Mouse (Mus musculus) hindbrain, embryonic 16.5 days (tissue): ENCODE measurements around the gene Agbl4. TPM values are rescaled to one million over a fixed set of nuclear protein-coding genes. Genes with fewer than 3 reads are reported as not detected.
"Not testable (repeated sequence)": the region's sequence is repeated elsewhere in the genome, so short reads cannot be mapped to it uniquely, and the experiment has no call there.

Source experiments
- ATAC-seq: fragments of 200-750 bp; cut with Nextera tagmentation; 2 replicates; pipeline ENCODE4 v1.8.0; 2017; ENCODE audit warnings: moderate TSS enrichment, moderate library complexity
- H3K27ac ChIP-seq: fragments of 300-500 bp; sonication (generic); 2 replicates; pipeline ENCODE4 v1.5.1; 2014; ENCODE audit warnings: low read depth, mild to moderate bottlenecking, control low read depth, low read length, moderate library complexity
- H3K27me3 ChIP-seq: fragments of 300-500 bp; sonication (generic); replicated peaks from 2 replicates; pipeline ENCODE4 v1.6.1; 2014; ENCODE audit warnings: low read length; ENCODE audit not compliant: control insufficient read depth, insufficient read depth
- H3K36me3 ChIP-seq: fragments of 300-500 bp; sonication (generic); 2 replicates; pipeline ENCODE4 v1.6.1; 2014; ENCODE audit warnings: mild to moderate bottlenecking, low read length, moderate library complexity, mixed read lengths; ENCODE audit not compliant: control insufficient read depth, insufficient read depth
- H3K4me1 ChIP-seq: fragments of 300-500 bp; sonication (generic); 2 replicates; pipeline ENCODE4 v1.6.1; 2014; ENCODE audit warnings: low read depth, low read length; ENCODE audit not compliant: control insufficient read depth, insufficient read depth
- H3K4me2 ChIP-seq: fragments of 300-500 bp; sonication (generic); 2 replicates; pipeline ENCODE4 v1.6.1; 2014; ENCODE audit warnings: mild to moderate bottlenecking, low read length, control low read depth, moderate library complexity
- H3K4me3 ChIP-seq: fragments of 300-500 bp; sonication (generic); 2 replicates; pipeline ENCODE4 v1.5.1; 2014; ENCODE audit warnings: mild to moderate bottlenecking, low read length, control low read depth, moderate library complexity
- H3K9ac ChIP-seq: fragments of 300-500 bp; sonication (generic); 2 replicates; pipeline ENCODE4 v1.6.1; 2014; ENCODE audit warnings: low read depth, mild to moderate bottlenecking, control low read depth, low read length, moderate library complexity
- H3K9me3 ChIP-seq: fragments of 300-500 bp; sonication (generic); 2 replicates; pipeline ENCODE4 v1.6.1; 2014; ENCODE audit warnings: mild to moderate bottlenecking, low read length, moderate library complexity; ENCODE audit not compliant: control insufficient read depth
- WGBS: fragments of 180-500 bp; shearing (Covaris S2); extraction: QIAGEN DNeasy Blood & Tissue Kit; methylation state at CpG from one replicate; pipeline ENCODE4 v1.1.7; 2014; 5-methylcytosine and 5-hydroxymethylcytosine counted together
- polyA plus RNA-seq: library from polyadenylated mRNA; unstranded; fragments of >200 nt; fragmentation: Nextera tagmentation; extraction: Ambion mirVana; gene quantifications from 2 replicates; pipeline ENCODE4 v1.2.1, GENCODE M21; 2015

Gene Agbl4
- polyA plus RNA-seq, 1 experiment from 2014 or later, result 4.8 TPM

GRCm38 (mm10) chr4:111200100-111200499, 802.6 kb downstream of the Agbl4 start:
- Histone ChIP-seq H3K27ac (no peak overlapping the region), H3K4me3 (no peak overlapping the region), H3K27me3 (no peaks in the 10 kb centered on the region), H3K4me1 (no peaks in the 10 kb centered on the region), H3K4me2 (no peak overlapping the region), H3K9ac (no peak overlapping the region), H3K36me3 (no peaks in the 10 kb centered on the region), H3K9me3 (no peaks in the 10 kb centered on the region)
- WGBS, result 65% methylated on average over 2 of the region's 2 CpGs
- ATAC-seq, result peak; percentile 40; the same call in 1 of the 2 replicates

GRCm38 (mm10) chr4:111215191-111215762, 817.8 kb downstream of the Agbl4 start:
- WGBS, result 82% methylated on average over 3 of the region's 3 CpGs
- H3K27ac ChIP-seq, result no peak overlapping the region
- no peaks in the 10 kb centered on the region for H3K36me3 ChIP-seq
- no peak overlapping the region for H3K9ac ChIP-seq
- no peaks in the 10 kb centered on the region for H3K27me3 ChIP-seq
- no peak overlapping the region for H3K4me2 ChIP-seq
- no peak overlapping the region for H3K4me3 ChIP-seq
- H3K4me1 ChIP-seq, result no peaks in the 10 kb centered on the region
- H3K9me3 ChIP-seq, result no peaks in the 10 kb centered on the region
- ATAC-seq, result no peak

GRCm38 (mm10) chr4:111219030-111219429, 821.6 kb downstream of the Agbl4 start:
- H3K27ac ChIP-seq, H3K27me3 ChIP-seq, H3K9ac ChIP-seq, H3K9me3 ChIP-seq, H3K36me3 ChIP-seq, H3K4me3 ChIP-seq, ATAC-seq, H3K4me1 ChIP-seq, H3K4me2 ChIP-seq: not testable (repeated sequence)
- WGBS, result 80% methylated on average over 1 of the region's 1 CpGs

- not testable (repeated sequence) for H3K4me1 ChIP-seq, H3K36me3 ChIP-seq, H3K4me2 ChIP-seq, H3K27me3 ChIP-seq, H3K9me3 ChIP-seq, H3K27ac ChIP-seq, ATAC-seq, H3K4me3 ChIP-seq, H3K9ac ChIP-seq
- 94% methylated on average over 9 of the region's 9 CpGs for WGBS
Measured at GRCm38 (mm10) chr4:111219543-111219942, 822.1 kb downstream of the Agbl4 start.

GRCm38 (mm10) chr4:111233849-111234248, 836.4 kb downstream of the Agbl4 start:
- WGBS, result 63% methylated on average over 1 of the region's 1 CpGs

GRCm38 (mm10) chr4:111251917-111252316, 854.5 kb downstream of the Agbl4 start:
- ATAC-seq, result peak; percentile 60
- Histone ChIP-seq H3K4me3 (no peak overlapping the region), H3K9me3 (no peaks in the 10 kb centered on the region), H3K36me3 (no peaks in the 10 kb centered on the region), H3K9ac (no peak overlapping the region), H3K4me1 (no peaks in the 10 kb centered on the region), H3K27me3 (no peaks in the 10 kb centered on the region), H3K27ac (no peak overlapping the region), H3K4me2 (no peak overlapping the region)
- 49% methylated on average over 5 of the region's 5 CpGs for WGBS

More at GRCm38 (mm10) chr4:111233849-111234248, 836.4 kb downstream of the Agbl4 start:
- no peaks in the 10 kb centered on the region for H3K9me3 ChIP-seq
- H3K4me2 ChIP-seq, result no peak overlapping the region
- H3K27me3 ChIP-seq, result no peaks in the 10 kb centered on the region
- no peak overlapping the region for H3K27ac ChIP-seq
- no peak overlapping the region for H3K4me3 ChIP-seq
- H3K9ac ChIP-seq, result no peak overlapping the region
- H3K4me1 ChIP-seq, result no peaks in the 10 kb centered on the region
- no peak for ATAC-seq
- no peaks in the 10 kb centered on the region for H3K36me3 ChIP-seq

- no peak for ATAC-seq
- no peak overlapping the region for H3K27ac ChIP-seq
Measured at GRCm38 (mm10) chr4:111255499-111255898, 858.0 kb downstream of the Agbl4 start.

GRCm38 (mm10) chr4:111256931-111257330, 859.5 kb downstream of the Agbl4 start:
- H3K9me3 ChIP-seq, result no peaks in the 10 kb centered on the region
- H3K27me3 ChIP-seq, result no peaks in the 10 kb centered on the region
- H3K4me3 ChIP-seq, result no peak overlapping the region
- H3K9ac ChIP-seq, result no peak overlapping the region
- H3K4me2 ChIP-seq, result no peak overlapping the region
- no peak overlapping the region for H3K27ac ChIP-seq
- H3K4me1 ChIP-seq, result no peaks in the 10 kb centered on the region
- ATAC-seq, result no peak
- H3K36me3 ChIP-seq, result no peaks in the 10 kb centered on the region

More at GRCm38 (mm10) chr4:111255499-111255898, 858.0 kb downstream of the Agbl4 start:
- no peak overlapping the region for H3K9ac ChIP-seq
- no peak overlapping the region for H3K4me2 ChIP-seq
- no peak overlapping the region for H3K4me3 ChIP-seq
- no peaks in the 10 kb centered on the region for H3K4me1 ChIP-seq
- H3K9me3 ChIP-seq, result no peaks in the 10 kb centered on the region
- 23% methylated on average over 4 of the region's 4 CpGs for WGBS
- no peaks in the 10 kb centered on the region for H3K36me3 ChIP-seq
- H3K27me3 ChIP-seq, result no peaks in the 10 kb centered on the region

- no peak overlapping the region for H3K27ac ChIP-seq
- H3K4me2 ChIP-seq, result no peak overlapping the region
- H3K36me3 ChIP-seq, result no peaks in the 10 kb centered on the region
- no peaks in the 10 kb centered on the region for H3K4me1 ChIP-seq
- H3K27me3 ChIP-seq, result no peaks in the 10 kb centered on the region
- H3K4me3 ChIP-seq, result no peak overlapping the region
- H3K9ac ChIP-seq, result no peak overlapping the region
- WGBS, result 84% methylated on average over 2 of the region's 2 CpGs
- ATAC-seq, result no peak
- H3K9me3 ChIP-seq, result no peaks in the 10 kb centered on the region
Measured at GRCm38 (mm10) chr4:111280936-111281335, 883.5 kb downstream of the Agbl4 start.

GRCm38 (mm10) chr4:111281836-111282235, 884.4 kb downstream of the Agbl4 start:
- no peak overlapping the region for H3K4me3 ChIP-seq
- no peaks in the 10 kb centered on the region for H3K9me3 ChIP-seq
- no peak overlapping the region for H3K27ac ChIP-seq
- ATAC-seq, result no peak
- H3K27me3 ChIP-seq, result no peaks in the 10 kb centered on the region
- no peak overlapping the region for H3K9ac ChIP-seq
- H3K4me1 ChIP-seq, result no peaks in the 10 kb centered on the region
- 90% methylated on average over 4 of the region's 4 CpGs for WGBS
- no peaks in the 10 kb centered on the region for H3K36me3 ChIP-seq
- no peak overlapping the region for H3K4me2 ChIP-seq
